Mouse (Mus musculus) neutrophil, adult 83 days (primary cell): Measurements from ENCODE around the gene D1Pas1. TPM values are rescaled to one million over a fixed set of nuclear protein-coding genes. Genes with fewer than 3 reads are reported as not detected.

ENCODE experiments used
- total RNA-seq, 2 experiments: library from RNA; stranded (reverse); gene quantifications; one replicate each; pipeline ENCODE4 v1.2.4; 2023

The D1Pas1 gene
- not detected for total RNA-seq

GRCm38 (mm10) chr1:186967201-186967812 is at the start of gene D1Pas1:
D1Pas1 (plus strand) TSS chr1:186967416.

Other genes with a start within 250 kb of the D1Pas1 start
- gene Rrp15, start 218.1 kb upstream of the D1Pas1 start, total RNA-seq = 1 to 10 TPM; 6.4 to 7.8 TPM
- gene Spata17, start 248.0 kb downstream of the D1Pas1 start, total RNA-seq = not detected
- gene Gpatch2, start 248.1 kb downstream of the D1Pas1 start, total RNA-seq = 10 to 100 TPM in 1 of 2 experiments, 1 to 10 TPM in 1; 9.3 to 10.2 TPM